Mouse (Mus musculus) stomach, postnatal 0 days (tissue): ENCODE results near the gene Irs2.

Experiments used
- CTCF ChIP-seq: IDR thresholded peaks from 2 replicates; pipeline ENCODE4 v1.5.1; 2016; ENCODE audit warnings: antibody characterized with exemption, low read depth, mild to moderate bottlenecking, moderate library complexity
- EP300 ChIP-seq: optimal IDR thresholded peaks from 2 replicates; pipeline ENCODE3; 2016; ENCODE audit warnings: antibody characterized with exemption

DNA sequence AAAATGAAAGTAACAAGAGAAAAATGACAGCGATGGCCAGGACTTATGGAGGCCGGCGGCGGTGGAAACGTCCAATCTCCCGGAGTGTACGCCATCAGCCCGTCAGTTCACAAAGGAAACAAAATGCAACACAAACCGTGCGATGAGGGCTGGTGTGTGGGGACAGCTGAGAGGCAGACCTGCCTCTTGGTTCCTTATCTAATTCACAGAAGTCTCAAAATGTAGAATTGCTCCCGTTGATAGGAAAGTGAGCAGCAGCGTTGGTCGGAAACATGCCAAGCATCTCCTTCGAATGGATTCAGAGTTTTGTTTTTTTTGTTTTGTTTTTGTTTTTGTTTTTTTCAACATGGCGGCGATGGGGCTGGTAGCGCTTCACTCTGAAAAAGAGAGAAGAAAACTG is 21.6 kb downstream of the Irs2 start:
- TF ChIP-seq CTCF (no peak), EP300 (no peak)
